Comparison of ENCODE assay signal across 12 mouse cellular contexts in the genomic region with DNA sequence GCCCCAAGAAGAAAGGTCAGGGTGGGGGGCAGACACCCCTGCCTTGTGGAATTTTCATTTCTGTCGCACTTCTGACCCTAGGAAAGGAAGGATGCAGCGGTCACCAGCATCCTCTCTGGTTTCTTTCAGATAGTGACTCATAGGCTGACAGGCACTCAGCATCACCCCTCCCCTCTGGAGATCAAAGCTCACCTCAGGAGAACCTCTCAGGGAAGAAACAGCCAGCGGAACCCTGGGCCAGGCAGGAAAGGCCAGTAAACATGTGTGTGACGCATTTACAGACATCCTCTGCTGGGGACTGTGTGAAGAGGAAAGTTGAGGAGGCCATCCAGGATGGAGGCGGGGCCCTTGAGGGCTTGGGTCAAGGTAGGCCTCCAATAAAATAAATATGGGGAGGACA. TPM values are rescaled to one million over a fixed set of nuclear protein-coding genes. Genes with fewer than 3 reads are reported as not detected.
DNase-seq lines count a peak whose midpoint lies in the region; ATAC-seq and TF ChIP-seq lines count a peak whose summit lies in the region.
"Had no signal": no experiment of that assay in that cellular context is flagged by ENCODE, and none has a peak within 500 bp of the region (broad histone marks: within the 10 kb centered on the region; RNA-seq: fewer than 3 reads in every experiment).

No protein-coding gene starts in this region.

- H3K9ac ChIP-seq in heart, adult 2 months (ENCODE audit: low read depth, low read length), result no peak overlapping the region
- H3K9ac ChIP-seq in kidney, embryonic 16.5 days (replicated peaks; ENCODE audit: low read length), result no peak overlapping the region
- H3K9ac ChIP-seq: limb, embryonic 15.5 days; midbrain, embryonic 12.5 days had no signal

- no peaks in the 10 kb centered on the region for H3K9me3 ChIP-seq in kidney, embryonic 16.5 days (ENCODE audit: low read length)
- H3K9me3 ChIP-seq: limb, embryonic 15.5 days; midbrain, embryonic 12.5 days had no signal

- no peak for DNase-seq in heart, adult 2 months
- DNase-seq in heart, postnatal 36 days, result no peak
- peak; percentile 26 for DNase-seq in adrenal gland, postnatal 10 days
- DNase-seq in lung, postnatal 14 days, result peak; percentile 53
- DNase-seq in left cerebral cortex, postnatal 4 days, result no peak
- no peak for DNase-seq in left cerebral cortex, adult 18-20 months (ENCODE audit: low spot score in 2 of 2)
- DNase-seq: cerebellum, adult 11 months; thymus, adult 18-20 months had no signal

- TF ChIP-seq EP300 in heart, adult 2 months (IDR thresholded peaks at IDR 0.05; ENCODE audit: insufficient read depth, low read depth, low read length), result 0 out of 2 replicates have a peak, but pooled peaks have one; percentile 15

- no peaks in the 10 kb centered on the region for H3K79me2 ChIP-seq in heart, adult 2 months (replicated peaks; ENCODE audit: control insufficient read depth, insufficient read depth, low read length)

- no peak overlapping the region for H3K4me3 ChIP-seq in heart, adult 2 months
- H3K4me3 ChIP-seq in kidney, embryonic 16.5 days (ENCODE audit: low read length), result no peak overlapping the region
- H3K4me3 ChIP-seq: limb, embryonic 15.5 days; midbrain, embryonic 12.5 days had no signal

- intact Hi-C loops in heart, adult 2 months (cut with DNase I), result no loop called here
- intact Hi-C loops in heart, postnatal 36 days (cut with DNase I), result no loop called here
- intact Hi-C loops in left cerebral cortex, postnatal 4 days (cut with DNase I), result no loop called here

- TF ChIP-seq CTCF in heart, adult 2 months (IDR thresholded peaks at IDR 0.05), result no peak

- ATAC-seq in kidney, embryonic 16.5 days (ENCODE audit: low FRiP score, low TSS enrichment), result peak; percentile 80
- ATAC-seq in megakaryocyte, adult 5-6 weeks (ENCODE audit: poor library complexity, severe bottlenecking), result no peak

- no peak overlapping the region for H3K4me2 ChIP-seq in kidney, embryonic 16.5 days (replicated peaks; ENCODE audit: low read depth, low read length)
- H3K4me2 ChIP-seq: limb, embryonic 15.5 days; midbrain, embryonic 12.5 days had no signal

- H3K4me1 ChIP-seq in heart, adult 2 months (ENCODE audit: control insufficient read depth, insufficient read depth, low read length), result no peaks in the 10 kb centered on the region; the same call in 1 of the 2 replicates
- no peaks in the 10 kb centered on the region for H3K4me1 ChIP-seq in kidney, embryonic 16.5 days (ENCODE audit: insufficient read depth, low read length)
- H3K4me1 ChIP-seq: limb, embryonic 15.5 days; midbrain, embryonic 12.5 days had no signal

- TF ChIP-seq POLR2A in heart, adult 2 months (IDR thresholded peaks at IDR 0.05; ENCODE audit: insufficient read depth, low read depth, low read length), result no peak

- H3K27ac ChIP-seq in heart, adult 2 months, result no peak overlapping the region; the same call in 1 of the 2 replicates
- H3K27ac ChIP-seq in kidney, embryonic 16.5 days (ENCODE audit: low read length), result no peak overlapping the region
- H3K27ac ChIP-seq: limb, embryonic 15.5 days; midbrain, embryonic 12.5 days had no signal

- no peaks in the 10 kb centered on the region for H3K36me3 ChIP-seq in heart, adult 2 months (ENCODE audit: control insufficient read depth, insufficient read depth, low read length)
- no peaks in the 10 kb centered on the region for H3K36me3 ChIP-seq in kidney, embryonic 16.5 days (ENCODE audit: insufficient read depth, low read length)
- H3K36me3 ChIP-seq: limb, embryonic 15.5 days; midbrain, embryonic 12.5 days had no signal

- no peaks in the 10 kb centered on the region for H3K27me3 ChIP-seq in heart, adult 2 months (ENCODE audit: control insufficient read depth, insufficient read depth, low read length)
- H3K27me3 ChIP-seq in kidney, embryonic 16.5 days (ENCODE audit: insufficient read depth, low read length), result no peaks in the 10 kb centered on the region
- H3K27me3 ChIP-seq: limb, embryonic 15.5 days; midbrain, embryonic 12.5 days had no signal

- WGBS in heart, adult 2 months, result 22% methylated on average over 5 of the region's 5 CpGs
- WGBS in kidney, embryonic 16.5 days, result 35% methylated on average over 5 of the region's 5 CpGs

RNA-seq across cellular contexts. Expression of a gene that starts 40.3 kb away (rescaled TPM):
- 1 to 10 TPM; 2.6 to 2.8 TPM for total RNA-seq in heart, adult 2 months (2021)
- polyA plus RNA-seq in heart, adult 2 months (2012; rRNA removed), result 4.7 and 5.0 TPM in 2 replicates
- total RNA-seq in heart, postnatal 36 days (2021), result 1 to 10 TPM; 2.7 to 3.2 TPM
- total RNA-seq in adrenal gland, postnatal 10 days (2021), result 1 to 10 TPM; 4.5 to 6.5 TPM
- 13.4 and 13.6 TPM in 2 replicates for polyA plus RNA-seq in kidney, embryonic 16.5 days (2015; fragmentation: Nextera tagmentation; extraction: Ambion mirVana)
- total RNA-seq in megakaryocyte, adult 5-6 weeks (2015), result 3.9 and 4.1 TPM in 2 replicates
- 1.5 and 1.7 TPM in 2 replicates for total RNA-seq in megakaryocyte, adult 5-6 weeks (2017)
- 1 to 10 TPM; 5.2 to 6.0 TPM for total RNA-seq in left cerebral cortex, postnatal 4 days (2021)
- total RNA-seq in left cerebral cortex, adult 18-20 months (2021), result 1 to 10 TPM; 4.1 to 4.3 TPM

Comparison
In these comparisons a context has a peak if more than half of its experiments do, and no peak if none do; other contexts are left out.
1. DNase-seq: peak in adrenal gland, postnatal 10 days (single experiment) and lung, postnatal 14 days (single experiment); none in heart, adult 2 months (0 of 2), heart, postnatal 36 days (0 of 2), left cerebral cortex, postnatal 4 days (single experiment) and left cerebral cortex, adult 18-20 months (0 of 2).